Mouse (Mus musculus) T-cell, adult 2 months (primary cell): Measurements from ENCODE around the gene Fut9.

ENCODE experiments used
- DNase-seq: peaks from one replicate; pipeline ENCODE4 v3.0.0; 2022; ENCODE audit warnings: low spot score

Fut9 gene

DNA sequence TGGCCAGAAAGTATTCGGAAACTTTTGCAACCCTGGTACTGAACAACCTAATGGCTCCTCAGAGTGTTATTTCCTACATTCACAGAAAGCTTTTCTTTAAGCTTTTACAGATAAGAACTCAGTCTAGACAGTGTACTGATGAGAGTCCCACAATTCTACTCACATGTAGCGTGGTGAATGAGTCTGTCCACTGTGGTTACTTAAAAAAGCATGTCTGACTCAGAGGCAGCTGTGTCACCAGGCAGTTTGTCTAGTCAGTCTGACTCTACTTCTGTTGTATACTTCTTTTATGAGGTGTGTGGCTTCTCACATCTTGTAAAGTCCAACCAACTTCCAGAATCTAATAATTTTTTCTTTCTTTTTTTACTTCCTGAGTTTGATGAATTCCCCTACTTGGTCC lies 154.5 kb downstream of the Fut9 start:
- DNase-seq = no peak

DNA sequence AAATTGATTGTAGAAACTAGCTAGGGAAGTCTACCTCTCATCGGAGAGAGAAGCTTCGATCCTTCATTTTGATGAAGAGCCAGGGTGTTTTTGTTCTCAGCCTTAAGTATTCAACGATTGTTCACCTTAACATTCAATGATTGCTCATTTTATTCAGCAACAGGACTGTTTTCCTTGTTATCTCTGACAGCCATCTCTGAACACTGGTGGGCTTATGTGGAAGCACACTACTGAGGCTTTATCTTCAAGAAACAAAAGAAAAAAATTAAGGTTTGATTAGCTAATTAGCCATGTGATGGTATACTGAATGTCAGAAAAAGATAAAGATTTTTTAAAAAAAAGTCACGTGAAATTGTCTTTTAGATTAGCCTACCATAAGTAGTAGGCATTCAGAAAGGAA lies 158.1 kb downstream of the Fut9 start:
- no peak for DNase-seq

DNA sequence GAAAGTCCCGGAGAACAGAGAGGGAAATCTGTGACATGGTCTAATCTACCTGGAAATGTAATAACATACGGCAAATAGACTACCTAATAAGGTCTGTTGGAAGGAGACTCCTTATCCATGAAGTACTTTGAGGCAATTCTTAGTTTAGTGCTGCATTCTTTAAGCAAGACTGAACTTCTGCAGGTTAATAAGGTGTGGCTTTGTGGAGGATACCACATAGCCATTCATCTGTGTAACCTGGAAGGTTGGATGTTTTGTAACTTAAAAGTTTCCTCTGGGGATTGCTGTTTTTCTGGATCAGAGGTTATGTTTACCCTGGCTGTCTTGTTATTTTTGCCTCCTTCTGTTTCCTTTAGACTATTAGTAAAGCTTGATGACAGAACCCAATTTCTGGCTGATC lies 166.8 kb downstream of the Fut9 start:
- DNase-seq = no peak

GRCm38 (mm10) chr4:25628113-25628512 lies 171.9 kb downstream of the Fut9 start:
- DNase-seq = no peak

GRCm38 (mm10) chr4:25627467-25627866 lies 172.6 kb downstream of the Fut9 start:
- no peak for DNase-seq

GRCm38 (mm10) chr4:25627039-25627438 lies 173.0 kb downstream of the Fut9 start:
- DNase-seq = no peak

DNA sequence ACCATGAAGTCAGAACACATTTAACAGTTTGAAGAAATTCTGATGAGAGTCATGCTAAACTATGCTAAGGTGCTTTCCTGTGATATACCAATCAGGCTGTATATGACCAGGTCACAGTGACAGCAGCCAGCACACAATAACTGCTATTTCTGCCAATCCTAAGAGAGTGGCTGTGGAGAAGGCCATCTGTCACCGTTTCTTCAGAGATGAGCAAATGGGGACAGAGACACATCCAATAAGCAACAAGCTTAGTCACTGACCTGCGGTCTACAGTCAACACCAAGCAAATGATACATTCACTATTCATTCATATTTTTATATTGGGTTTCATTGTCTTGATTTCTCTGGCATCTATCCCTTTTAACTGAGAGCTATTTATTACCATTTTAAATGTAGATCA lies 176.9 kb downstream of the Fut9 start:
- DNase-seq = no peak

DNA sequence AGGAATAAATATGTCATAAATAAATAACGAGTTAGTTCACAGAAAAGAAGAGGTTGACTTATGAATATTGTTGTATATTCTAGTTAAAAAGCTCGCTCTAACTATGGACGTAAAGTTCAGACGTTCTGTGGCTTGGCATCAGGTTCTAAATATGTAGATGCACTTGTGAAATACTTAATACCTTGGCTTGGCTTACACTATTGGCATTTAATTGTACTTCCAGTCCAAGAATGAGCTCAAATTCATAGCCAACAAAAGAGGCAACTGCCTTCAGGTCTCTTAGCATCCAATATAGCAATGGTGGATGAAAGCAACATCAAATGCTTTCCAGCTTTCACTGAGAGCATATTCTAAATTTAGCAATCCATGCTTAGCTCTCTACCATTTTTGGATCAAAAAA lies 182.7 kb downstream of the Fut9 start:
- DNase-seq = no peak

GRCm38 (mm10) chr4:25613426-25613825 lies 186.6 kb downstream of the Fut9 start:
- DNase-seq = no peak

- no peak for DNase-seq
Measured at GRCm38 (mm10) chr4:25610481-25610880, 189.6 kb downstream of the Fut9 start.

DNA sequence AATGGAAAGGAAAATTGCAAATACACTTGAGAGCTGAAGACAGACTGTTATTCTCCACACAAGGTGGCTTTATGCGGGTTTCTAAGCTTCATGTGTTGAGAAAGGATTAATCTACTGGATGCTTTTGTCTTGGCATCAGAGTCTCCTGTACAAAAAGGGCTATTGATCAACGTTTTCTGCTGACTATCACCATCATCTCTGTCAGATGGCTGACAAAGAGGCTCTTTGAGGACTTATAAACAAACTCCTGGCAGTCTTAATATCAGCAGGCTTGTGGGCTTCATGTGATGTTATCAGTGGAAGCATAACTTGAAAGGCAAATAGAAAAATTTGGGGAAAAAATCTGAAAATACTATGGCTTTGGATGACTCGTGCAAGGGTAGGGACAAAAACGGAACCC lies 206.8 kb downstream of the Fut9 start:
- no peak for DNase-seq
